Mouse (Mus musculus) embryonic facial prominence, embryonic 15.5 days (tissue): Measurements from ENCODE around the gene Gm12886. TPM values are rescaled to one million over a fixed set of nuclear protein-coding genes. Genes with fewer than 3 reads are reported as not detected.

Source experiments
- ATAC-seq: fragments of 200-750 bp; cut with Nextera tagmentation; 2 replicates; pipeline ENCODE4 v1.8.0; 2017; ENCODE audit warnings: low read depth, moderate TSS enrichment; ENCODE audit not compliant: insufficient number of reproducible peaks, low FRiP score, low TSS enrichment
- H3K27ac ChIP-seq: fragments of 300-500 bp; sonication (generic); replicated peaks from 2 replicates; pipeline ENCODE4 v1.5.1; 2015; ENCODE audit warnings: mild to moderate bottlenecking, inconsistent platforms
- H3K27me3 ChIP-seq: fragments of 300-500 bp; sonication (generic); 2 replicates; pipeline ENCODE4 v1.6.1; 2015; ENCODE audit warnings: inconsistent platforms
- H3K36me3 ChIP-seq: fragments of 300-500 bp; sonication (generic); 2 replicates; pipeline ENCODE4 v1.6.1; 2015; ENCODE audit warnings: mild to moderate bottlenecking, inconsistent platforms
- H3K4me1 ChIP-seq: fragments of 300-500 bp; sonication (generic); 2 replicates; pipeline ENCODE4 v1.6.1; 2015; ENCODE audit warnings: inconsistent platforms
- H3K4me2 ChIP-seq: fragments of 300-500 bp; sonication (generic); replicated peaks from 2 replicates; pipeline ENCODE4 v1.6.1; 2015; ENCODE audit warnings: mild to moderate bottlenecking, inconsistent platforms
- H3K4me3 ChIP-seq: fragments of 300-500 bp; sonication (generic); replicated peaks from 2 replicates; pipeline ENCODE4 v1.5.1; 2015; ENCODE audit warnings: mild to moderate bottlenecking, inconsistent platforms
- H3K9ac ChIP-seq: fragments of 300-500 bp; sonication (generic); 2 replicates; pipeline ENCODE4 v1.6.1; 2015; ENCODE audit warnings: inconsistent platforms
- H3K9me3 ChIP-seq: fragments of 300-500 bp; sonication (generic); replicated peaks from 2 replicates; pipeline ENCODE4 v1.6.1; 2016; ENCODE audit warnings: inconsistent platforms
- WGBS: fragments of 180-500 bp; shearing (Covaris S2); methylation state at CpG from one replicate; pipeline ENCODE4 v1.1.7; 2015; 5-methylcytosine and 5-hydroxymethylcytosine counted together
- polyA plus RNA-seq: library from polyadenylated mRNA; unstranded; fragments of >200 nt; fragmentation: Nextera tagmentation; extraction: Ambion mirVana; gene quantifications from 2 replicates; pipeline ENCODE4 v1.2.1, GENCODE M21; 2015

The Gm12886 gene
- polyA plus RNA-seq = not detected in 2 replicates

DNA sequence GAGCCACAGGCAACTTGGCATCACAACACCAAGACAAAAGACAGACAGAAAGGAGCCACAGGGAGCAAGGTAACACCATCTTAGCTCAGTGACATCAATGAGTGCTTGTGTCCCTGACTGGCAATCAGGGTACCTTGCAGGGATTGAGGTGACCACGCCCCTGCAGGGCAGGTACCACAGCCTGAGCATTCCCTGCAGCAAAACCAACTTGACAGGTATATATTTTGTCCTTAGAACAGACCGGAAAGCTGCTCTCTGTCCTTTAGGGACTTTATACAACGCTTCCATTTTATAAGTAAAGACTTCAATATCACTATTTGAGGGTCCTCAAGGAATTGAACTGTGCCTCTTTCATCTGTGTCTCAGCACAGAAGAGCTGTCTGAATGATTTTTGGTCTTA, at the start of gene Gm12886:
Gene Gm12886, minus strand, starts transcription at position 101 of the 400 bp plus-strand sequence.
- WGBS = 59% methylated on average over 3 of the region's 3 CpGs
- Histone ChIP-seq H3K9me3 (0 out of 2 replicates have a peak, but pooled peaks cover 4% of the 10 kb centered on the region), H3K36me3 (no peaks in the 10 kb centered on the region)

More for the DNA sequence above, at the start of gene Gm12886:
- ATAC-seq = no peak
- H3K27me3 ChIP-seq = no peaks in the 10 kb centered on the region
- no peak within 1 kb of the TSS for H3K4me2 ChIP-seq
- H3K4me1 ChIP-seq = no peaks in the 10 kb centered on the region
- H3K9ac ChIP-seq = no peak within 1 kb of the TSS
- H3K27ac ChIP-seq = no peak within 1 kb of the TSS
- H3K4me3 ChIP-seq = no peak within 1 kb of the TSS

Other genes starting within 250 kb of the Gm12886 start
- gene Rlf, start 208.0 kb downstream of the Gm12886 start, polyA plus RNA-seq = 27.0 and 27.4 TPM in 2 replicates
- not detected in 2 replicates for gene Gm12888, start 98.2 kb downstream of the Gm12886 start, polyA plus RNA-seq
- not detected in 2 replicates for gene Gm12887, start 199.0 kb upstream of the Gm12886 start, polyA plus RNA-seq